In the genomic region with DNA sequence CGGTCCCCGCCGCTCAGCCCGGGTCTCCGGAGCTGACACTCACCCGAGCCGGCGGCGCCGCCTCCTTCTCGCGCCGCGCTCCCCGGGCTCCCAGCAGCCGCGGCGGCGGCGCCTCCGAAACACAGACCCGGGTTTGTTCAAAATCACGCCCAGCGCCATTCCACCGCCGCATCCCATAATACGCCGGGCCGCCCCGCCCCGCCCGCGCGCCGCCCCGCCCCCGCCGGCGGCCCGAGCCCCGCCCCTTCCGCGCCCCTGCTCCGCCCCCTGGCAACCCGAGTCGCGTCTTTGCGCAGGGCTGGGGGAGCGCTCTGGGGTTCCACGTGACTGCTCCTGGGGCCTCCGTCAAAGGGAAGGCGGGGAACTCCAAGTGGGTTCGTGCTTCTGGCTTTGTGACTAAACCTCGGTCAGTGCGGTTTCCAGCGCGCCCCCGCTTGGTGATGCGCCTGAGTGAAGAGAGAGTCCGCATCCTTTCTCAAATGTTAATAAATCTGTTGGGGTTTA, we compare ENCODE assay signal across 8 mouse cellular contexts. TPM values are rescaled to one million over a fixed set of nuclear protein-coding genes. Genes with fewer than 3 reads are reported as not detected.
DNase-seq lines count a peak whose midpoint lies in the region; ATAC-seq and TF ChIP-seq lines count a peak whose summit lies in the region.

Lin54 (minus strand) TSS at position 182 of the 504 bp plus-strand sequence.

- peaks cover 18% of the 10 kb centered on the region for H3K4me1 ChIP-seq in embryonic facial prominence, embryonic 13.5 days
- peaks cover 2% of the 10 kb centered on the region for H3K4me1 ChIP-seq in heart, adult 2 months (ENCODE audit: control insufficient read depth, insufficient read depth, low read length)
- H3K4me1 ChIP-seq in limb, embryonic 13.5 days = peaks cover 21% of the 10 kb centered on the region
- H3K4me1 ChIP-seq in midbrain, embryonic 15.5 days = peaks cover 25% of the 10 kb centered on the region

- no peak for TF ChIP-seq EP300 in heart, adult 2 months (IDR thresholded peaks at IDR 0.05; ENCODE audit: insufficient read depth, low read depth, low read length)

- intact Hi-C loops in heart, adult 2 months (cut with DNase I) = loop anchor here (1.0 kb wide), 1 partner anchor 18 kb away; the partner anchor contains the start of gene Cops4

- TF ChIP-seq CTCF in heart, adult 2 months (IDR thresholded peaks at IDR 0.05) = peak; percentile 42

- H3K4me3 ChIP-seq in embryonic facial prominence, embryonic 13.5 days = peak within 1 kb of the TSS; percentile 83
- peak within 1 kb of the TSS; percentile 55 for H3K4me3 ChIP-seq in heart, adult 2 months
- peak within 1 kb of the TSS; percentile 83 for H3K4me3 ChIP-seq in limb, embryonic 13.5 days
- H3K4me3 ChIP-seq in midbrain, embryonic 15.5 days = peak within 1 kb of the TSS; percentile 94

- ATAC-seq in embryonic facial prominence, embryonic 13.5 days (ENCODE audit: insufficient number of reproducible peaks, insufficient read depth, low FRiP score, low TSS enrichment, low read depth) = peak; percentile 95
- peak; percentile 94 for ATAC-seq in limb, embryonic 13.5 days (ENCODE audit: low FRiP score, low read depth)
- peak; percentile 93 for ATAC-seq in midbrain, embryonic 15.5 days (replicated peaks)

- peak within 1 kb of the TSS; percentile 94 for H3K4me2 ChIP-seq in embryonic facial prominence, embryonic 13.5 days
- peak within 1 kb of the TSS; percentile 96 for H3K4me2 ChIP-seq in limb, embryonic 13.5 days (replicated peaks)
- H3K4me2 ChIP-seq in midbrain, embryonic 15.5 days = peak within 1 kb of the TSS; percentile 97

- H3K9me3 ChIP-seq in embryonic facial prominence, embryonic 13.5 days = no peaks in the 10 kb centered on the region
- H3K9me3 ChIP-seq in limb, embryonic 13.5 days = no peaks in the 10 kb centered on the region
- H3K9me3 ChIP-seq in midbrain, embryonic 15.5 days = no peaks in the 10 kb centered on the region

- no peaks in the 10 kb centered on the region for H3K27me3 ChIP-seq in embryonic facial prominence, embryonic 13.5 days
- H3K27me3 ChIP-seq in heart, adult 2 months (ENCODE audit: control insufficient read depth, insufficient read depth, low read length) = no peaks in the 10 kb centered on the region
- no peaks in the 10 kb centered on the region for H3K27me3 ChIP-seq in limb, embryonic 13.5 days
- H3K27me3 ChIP-seq in midbrain, embryonic 15.5 days (replicated peaks) = no peaks in the 10 kb centered on the region

- DNase-seq in 416B (ENCODE audit: low read depth) = peak; percentile 95
- peak; percentile 59 to 83 for DNase-seq in adrenal gland, postnatal 4 days (ENCODE audit: low spot score in 2 of 2)
- DNase-seq in heart, adult 2 months = peak; percentile 84 to 90
- DNase-seq in kidney, adult 8-10 months = peak; percentile 84
- DNase-seq in spleen, adult 18-20 months = peak; percentile 82

- TF ChIP-seq POLR2A in heart, adult 2 months (IDR thresholded peaks at IDR 0.05; ENCODE audit: insufficient read depth, low read depth, low read length) = no peak

- under 1% methylated on average over 52 of the region's 60 CpGs for WGBS in embryonic facial prominence, embryonic 13.5 days
- WGBS in heart, adult 2 months = 1% methylated on average over 60 of the region's 60 CpGs
- under 1% methylated on average over 45 of the region's 60 CpGs for WGBS in limb, embryonic 13.5 days
- under 1% methylated on average over 51 of the region's 60 CpGs for WGBS in midbrain, embryonic 15.5 days

- H3K36me3 ChIP-seq in embryonic facial prominence, embryonic 13.5 days = no peaks in the 10 kb centered on the region
- peaks cover 7% of the 10 kb centered on the region; the same call in 1 of the 2 replicates for H3K36me3 ChIP-seq in heart, adult 2 months (ENCODE audit: control insufficient read depth, insufficient read depth, low read length)
- H3K36me3 ChIP-seq in limb, embryonic 13.5 days = no peaks in the 10 kb centered on the region
- no peaks in the 10 kb centered on the region for H3K36me3 ChIP-seq in midbrain, embryonic 15.5 days (replicated peaks)

- peak within 1 kb of the TSS; percentile 71 for H3K9ac ChIP-seq in embryonic facial prominence, embryonic 13.5 days
- H3K9ac ChIP-seq in heart, adult 2 months (ENCODE audit: low read depth, low read length) = peak within 1 kb of the TSS; percentile 54
- H3K9ac ChIP-seq in limb, embryonic 13.5 days = peak within 1 kb of the TSS; percentile 75
- peak within 1 kb of the TSS; percentile 51 for H3K9ac ChIP-seq in midbrain, embryonic 15.5 days

- no peaks in the 10 kb centered on the region for H3K79me2 ChIP-seq in heart, adult 2 months (replicated peaks; ENCODE audit: control insufficient read depth, insufficient read depth, low read length)

- H3K27ac ChIP-seq in embryonic facial prominence, embryonic 13.5 days = peak within 1 kb of the TSS; percentile 78
- H3K27ac ChIP-seq in heart, adult 2 months = peak within 1 kb of the TSS; percentile 38; the same call in 1 of the 2 replicates
- H3K27ac ChIP-seq in limb, embryonic 13.5 days = peak within 1 kb of the TSS; percentile 61
- H3K27ac ChIP-seq in midbrain, embryonic 15.5 days = peak within 1 kb of the TSS; percentile 80

RNA-seq across cellular contexts. Expression of gene Lin54, which starts in this region (rescaled TPM):
- 10 to 100 TPM; 15.7 to 19.2 TPM for total RNA-seq in adrenal gland, postnatal 4 days (2021)
- polyA plus RNA-seq in embryonic facial prominence, embryonic 13.5 days (2015; fragmentation: Nextera tagmentation; extraction: Ambion mirVana) = 11.0 and 11.5 TPM in 2 replicates
- 1 to 10 TPM; 7.2 to 8.3 TPM for total RNA-seq in heart, adult 2 months (2021)
- polyA plus RNA-seq in heart, adult 2 months (2012; rRNA removed) = 3.1 and 3.4 TPM in 2 replicates
- polyA plus RNA-seq in limb, embryonic 13.5 days (2015; fragmentation: Nextera tagmentation; extraction: Ambion mirVana) = 11.0 and 13.4 TPM in 2 replicates
- polyA plus RNA-seq in midbrain, embryonic 15.5 days (2015; fragmentation: Nextera tagmentation; extraction: Ambion mirVana) = 7.1 and 8.2 TPM in 2 replicates

Comparison
In these comparisons a context has a peak if more than half of its experiments do, and no peak if none do; other contexts are left out.
1. Peak in every context shown above with its lines: DNase-seq, ATAC-seq, H3K4me3 ChIP-seq and H3K27ac ChIP-seq.